Mouse (Mus musculus): ENCODE measurements around the gene AI854703.
A peak's percentile ranks its signal among the peaks of the same experiment; 100 is the strongest.
"Not testable (repeated sequence)": the region's sequence is repeated elsewhere in the genome, so short reads cannot be mapped to it uniquely, and the experiment has no call there.

AI854703 gene

DNA sequence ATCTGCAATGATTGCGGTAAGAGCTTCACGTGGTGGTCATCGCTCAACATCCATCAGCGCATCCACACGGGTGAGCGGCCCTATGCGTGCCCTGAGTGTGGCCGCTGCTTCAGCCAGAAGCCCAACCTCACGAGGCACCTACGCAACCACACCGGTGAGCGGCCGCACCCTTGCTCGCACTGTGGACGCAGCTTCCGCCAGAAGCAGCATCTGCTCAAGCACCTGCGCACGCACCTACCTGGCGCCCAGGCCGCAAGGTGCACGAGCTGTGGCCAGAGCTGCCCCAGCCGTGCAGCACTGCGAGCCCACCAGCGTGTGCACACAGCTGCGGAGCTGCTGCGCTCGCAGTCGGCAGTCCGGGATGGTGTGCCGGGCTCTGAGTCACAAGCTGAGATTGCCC is 6.5 kb upstream of the AI854703 start:
- DNase-seq: no peak

DNA sequence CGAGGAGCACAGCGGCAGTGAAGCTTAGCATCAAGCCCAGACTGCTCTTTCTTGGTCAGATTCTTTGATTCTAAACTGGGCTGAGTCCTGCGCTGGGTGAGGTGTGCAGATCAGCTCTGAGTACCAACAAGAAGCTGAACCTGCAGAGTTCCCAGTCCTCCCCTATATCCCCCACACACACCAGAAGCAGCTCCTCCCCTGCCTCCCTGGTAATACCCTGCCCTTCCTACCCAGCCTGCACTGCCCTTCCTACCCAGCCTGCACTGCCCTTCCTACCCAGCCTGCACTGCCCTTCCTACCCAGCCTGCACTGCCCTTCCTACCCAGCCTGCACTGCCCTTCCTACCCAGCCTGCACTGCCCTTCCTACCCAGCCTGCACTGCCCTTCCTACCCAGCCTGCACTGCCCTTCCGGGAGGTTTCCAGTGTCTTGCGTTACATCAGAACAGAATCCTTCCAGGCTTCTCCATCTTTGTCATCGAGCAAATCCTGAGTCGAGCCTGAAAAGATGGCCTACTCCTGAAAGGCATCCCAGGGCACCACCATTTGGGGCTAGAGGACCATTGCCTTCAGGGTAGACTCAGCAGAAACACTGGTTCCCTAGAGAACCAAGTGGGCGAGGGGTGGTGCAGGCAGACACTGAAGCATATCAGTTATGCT is 4.2 kb upstream of the AI854703 start:
- not testable (repeated sequence) for DNase-seq

DNA sequence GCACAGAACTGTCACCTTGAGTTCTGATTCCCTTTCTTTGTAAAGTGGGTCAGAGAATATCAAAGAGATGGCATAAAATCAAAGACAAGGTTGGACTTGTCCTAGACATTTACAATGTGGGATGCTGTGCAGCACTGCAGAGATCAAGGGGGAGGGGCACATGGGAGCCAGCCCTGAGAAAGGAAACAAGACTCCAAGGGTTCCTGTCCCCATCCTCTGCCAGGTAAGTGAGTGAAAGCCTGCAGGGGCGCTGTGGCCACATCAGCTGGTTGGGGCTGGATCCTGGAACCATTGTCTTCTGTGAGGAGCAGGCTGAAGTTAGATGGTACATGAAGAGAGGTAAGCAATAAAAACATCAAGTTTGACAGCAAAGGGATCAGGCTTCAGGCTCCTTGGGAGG is 3.1 kb upstream of the AI854703 start:
- DNase-seq: no peak

DNA sequence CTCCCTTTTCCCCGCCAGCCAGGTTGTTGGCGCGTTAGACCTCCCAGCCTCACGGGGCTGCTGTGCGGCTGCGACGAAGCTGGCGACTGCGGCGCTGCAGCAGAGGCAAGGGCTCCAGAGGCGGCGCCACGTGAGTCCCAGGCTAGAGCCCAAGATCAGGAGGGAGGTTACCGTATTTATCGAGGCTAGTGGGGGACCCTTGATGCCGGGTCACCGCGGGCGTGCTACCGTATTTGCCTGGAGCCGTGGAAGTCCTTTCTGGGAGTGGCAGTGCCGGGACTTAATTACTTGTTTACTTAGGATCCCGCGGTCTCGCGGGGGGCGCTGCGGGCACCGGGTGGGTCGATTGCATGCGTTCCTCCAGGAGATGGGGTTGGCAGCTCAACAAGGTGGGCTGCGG is 420 bp downstream of the AI854703 start:
- peak; percentile 75 for DNase-seq

DNA sequence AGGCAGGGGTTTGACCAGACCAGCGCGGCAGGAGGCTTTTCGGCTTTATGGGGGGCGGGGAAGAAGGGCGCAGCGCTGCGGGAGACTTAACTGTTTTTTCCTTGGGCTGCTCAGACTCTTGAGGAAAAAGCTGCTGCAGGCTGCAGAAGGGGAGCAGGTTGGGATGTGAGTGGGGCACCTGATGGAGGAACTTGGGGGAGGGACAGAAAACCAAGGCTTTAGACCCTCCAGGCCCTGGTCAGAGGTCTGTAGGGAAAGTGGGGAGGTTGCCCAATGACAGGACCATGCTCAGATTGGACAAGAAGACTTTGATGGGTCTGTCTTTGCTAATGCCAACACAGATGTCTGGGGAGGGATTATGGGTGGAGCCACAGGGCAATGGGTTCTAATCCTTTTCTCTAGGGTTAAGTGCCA is 954 bp downstream of the AI854703 start:
- no peak for DNase-seq

DNA sequence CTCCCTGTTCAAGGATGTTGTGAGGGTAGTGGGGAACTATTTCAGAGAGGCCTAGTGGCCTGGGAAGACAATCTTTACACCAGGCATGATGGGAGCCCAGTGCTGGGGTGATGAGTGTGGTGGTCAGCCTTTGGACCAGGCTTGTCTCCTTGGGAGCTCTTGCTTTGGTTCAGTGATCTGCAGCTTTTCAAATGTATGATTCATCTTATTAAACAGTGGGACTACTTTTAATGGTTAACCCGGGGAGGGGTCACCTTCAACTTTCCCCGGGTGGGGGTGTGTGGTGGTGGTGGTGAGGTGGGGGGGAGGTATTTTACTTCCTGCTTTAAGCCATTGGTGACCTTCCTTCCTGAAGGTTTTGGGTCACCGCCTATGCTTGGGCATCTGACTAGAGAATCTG is 1.8 kb downstream of the AI854703 start:
- DNase-seq: no peak

DNA sequence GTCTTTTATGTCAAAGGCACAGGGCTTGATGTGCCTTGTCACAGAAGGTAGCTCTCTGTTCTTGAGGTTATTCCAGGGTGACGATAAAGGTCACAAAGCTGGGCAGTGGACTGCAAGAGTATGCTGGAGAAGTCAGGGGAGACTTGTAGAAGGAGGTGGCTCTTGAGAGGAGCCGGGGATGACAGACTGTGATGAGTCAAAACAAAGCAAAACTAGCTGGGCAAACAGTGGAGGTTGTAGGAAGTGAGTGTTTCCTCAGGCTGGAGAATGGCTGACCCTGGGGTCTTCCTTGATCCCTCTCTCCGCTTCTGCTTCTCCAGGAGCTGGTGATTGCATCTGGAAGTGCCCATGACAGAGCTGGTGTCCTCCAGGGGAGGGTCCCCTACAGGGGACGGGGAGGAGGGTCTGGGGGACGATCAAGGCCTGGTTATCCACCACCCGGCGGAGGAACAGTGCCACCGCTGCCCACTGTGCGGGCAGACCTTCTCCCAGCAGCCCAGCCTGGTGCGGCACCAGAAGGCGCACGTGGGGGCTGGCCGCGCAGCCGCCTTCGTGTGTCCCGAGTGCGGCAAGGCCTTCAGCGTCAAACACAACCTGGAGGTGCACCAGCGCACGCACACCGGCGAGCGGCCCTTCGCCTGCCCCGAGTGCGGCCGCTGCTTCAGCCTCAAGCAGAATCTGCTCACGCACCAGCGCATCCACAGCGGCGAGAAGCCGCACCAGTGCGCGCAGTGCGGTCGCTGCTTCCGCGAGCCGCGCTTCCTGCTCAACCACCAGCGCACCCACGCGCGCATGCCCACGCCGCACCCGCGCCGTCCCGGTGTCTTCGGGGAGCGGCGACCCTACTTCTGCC is 2.5 kb downstream of the AI854703 start:
- DNase-seq: peak; percentile 74

DNA sequence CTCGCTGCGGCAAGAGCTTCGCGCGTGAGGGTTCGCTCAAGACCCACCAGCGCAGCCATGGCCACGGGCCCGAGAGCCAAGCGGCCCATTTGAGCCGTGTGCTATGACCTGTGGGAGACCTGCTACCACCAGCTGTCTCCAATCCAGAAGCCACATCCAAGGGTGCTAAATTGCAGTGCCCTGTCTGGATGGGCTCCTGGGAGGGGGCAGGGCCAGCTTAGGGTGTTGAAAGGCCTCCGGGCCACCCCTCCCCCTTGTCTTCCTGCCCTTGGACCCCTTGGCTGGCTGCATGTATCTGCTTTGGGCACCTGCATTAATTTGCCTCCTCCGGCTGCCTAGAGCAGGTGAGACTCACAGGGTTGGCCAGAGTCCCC is 3.1 kb downstream of the AI854703 start:
- DNase-seq: no peak

DNA sequence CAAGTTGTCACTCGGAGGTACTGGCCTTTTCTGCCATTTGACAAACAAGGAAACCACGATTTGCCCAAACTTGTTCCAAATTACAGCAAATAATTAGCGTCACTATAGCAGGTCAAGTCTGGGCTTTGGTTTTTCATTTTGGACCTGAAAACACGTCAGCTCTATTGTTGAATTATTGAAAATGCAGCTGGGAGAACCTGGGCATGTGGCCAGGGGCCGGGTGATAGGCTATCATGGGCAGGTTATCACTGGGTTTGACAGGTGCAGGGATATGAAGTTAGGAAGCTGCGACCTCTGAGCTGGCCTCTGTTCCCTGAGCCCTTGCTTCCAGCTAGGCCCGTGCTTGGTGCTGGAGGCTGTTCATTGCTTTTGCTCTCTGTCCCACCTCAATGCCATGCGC is 4.3 kb downstream of the AI854703 start:
- DNase-seq: no peak

DNA sequence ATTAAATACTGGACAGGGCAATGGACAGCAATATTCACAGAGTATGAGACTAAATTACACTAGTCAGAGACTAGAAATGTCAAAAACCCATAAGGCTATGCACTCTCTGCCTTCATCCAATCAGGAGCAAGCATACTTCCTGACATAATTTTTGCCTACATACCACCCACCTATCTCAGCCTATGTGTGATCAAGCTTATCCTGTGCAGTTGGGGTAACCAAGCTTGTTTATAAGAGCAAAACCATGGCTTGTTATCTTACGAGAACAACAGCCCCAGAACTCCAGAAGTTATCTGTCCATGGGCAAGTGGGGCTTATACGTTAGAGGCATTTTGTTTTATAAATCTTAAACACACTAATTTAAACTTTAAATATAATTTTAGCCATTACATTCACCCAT is 8.5 kb downstream of the AI854703 start:
- no peak for DNase-seq

DNA sequence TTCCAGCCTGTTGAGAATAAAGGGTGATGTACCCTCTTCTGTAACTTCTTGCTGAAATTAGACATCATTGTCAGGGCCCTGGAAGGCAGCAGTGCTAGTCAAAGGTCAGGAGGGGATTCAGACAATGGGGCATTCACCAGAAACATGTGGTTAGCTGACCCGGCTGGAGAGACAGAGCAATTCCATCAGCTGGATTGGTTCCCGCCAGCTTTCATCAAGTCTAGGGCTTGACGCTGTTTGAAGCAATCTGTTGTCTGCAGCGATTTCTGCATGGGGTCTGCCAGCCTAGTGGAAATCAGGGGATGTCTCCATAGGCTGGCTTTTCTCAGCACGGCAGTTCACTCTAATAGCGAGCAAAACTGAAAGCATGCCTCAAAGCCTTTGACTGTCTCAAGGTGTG is 10.0 kb downstream of the AI854703 start:
- no peak for DNase-seq

DNA sequence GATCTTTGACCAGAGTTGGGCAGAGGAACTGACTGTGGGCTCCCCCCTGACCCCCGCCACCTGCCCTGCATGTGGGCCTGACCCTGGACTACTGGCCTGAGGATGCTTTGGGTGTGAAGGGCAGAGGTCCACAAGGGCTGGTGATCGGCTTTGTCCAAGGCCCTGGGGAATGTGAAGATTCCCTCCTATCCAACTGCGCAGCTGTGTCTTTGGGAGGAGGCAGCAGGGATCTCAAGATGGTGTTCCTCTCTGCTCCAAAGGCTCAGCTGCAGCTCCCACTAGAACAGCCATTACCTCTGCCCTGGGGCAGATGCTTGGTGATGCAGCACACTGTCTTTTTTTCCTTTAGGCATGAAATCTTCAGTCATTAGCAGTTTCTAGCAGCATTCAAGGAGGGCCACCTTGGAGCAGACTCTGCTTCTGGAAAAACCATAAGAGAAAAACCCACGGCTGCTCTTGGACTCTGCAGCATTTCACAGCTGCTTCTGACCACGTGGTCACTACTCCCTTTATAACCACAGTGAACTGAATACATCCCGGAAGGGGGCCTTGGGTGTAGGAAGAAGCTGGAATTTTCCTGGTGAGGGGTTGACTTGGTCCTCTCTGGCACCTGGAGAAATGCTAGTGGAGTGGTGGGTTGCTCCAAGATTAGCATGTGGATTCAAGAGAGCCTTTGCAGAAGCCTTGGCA is 11.4 kb downstream of the AI854703 start:
- no peak for DNase-seq

DNA sequence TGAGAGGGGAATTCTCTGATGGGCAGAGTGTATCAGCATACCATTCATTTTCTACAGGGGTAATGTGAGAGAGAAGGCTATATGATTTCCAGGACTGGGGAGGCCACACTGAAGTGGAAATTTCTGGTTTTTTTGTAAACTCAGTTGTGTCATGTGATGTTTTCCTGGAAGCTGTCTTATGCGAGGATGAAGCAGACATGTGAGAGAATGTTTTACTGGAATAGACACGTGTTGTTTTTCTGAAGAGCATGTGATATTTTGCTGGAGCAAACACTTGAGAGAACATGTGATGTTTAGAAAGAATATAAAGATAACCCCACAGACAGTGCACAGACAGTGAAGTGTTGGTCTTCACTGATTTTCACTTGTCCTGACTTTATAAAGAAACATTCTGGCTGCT is 12.0 kb downstream of the AI854703 start:
- DNase-seq: no peak

DNA sequence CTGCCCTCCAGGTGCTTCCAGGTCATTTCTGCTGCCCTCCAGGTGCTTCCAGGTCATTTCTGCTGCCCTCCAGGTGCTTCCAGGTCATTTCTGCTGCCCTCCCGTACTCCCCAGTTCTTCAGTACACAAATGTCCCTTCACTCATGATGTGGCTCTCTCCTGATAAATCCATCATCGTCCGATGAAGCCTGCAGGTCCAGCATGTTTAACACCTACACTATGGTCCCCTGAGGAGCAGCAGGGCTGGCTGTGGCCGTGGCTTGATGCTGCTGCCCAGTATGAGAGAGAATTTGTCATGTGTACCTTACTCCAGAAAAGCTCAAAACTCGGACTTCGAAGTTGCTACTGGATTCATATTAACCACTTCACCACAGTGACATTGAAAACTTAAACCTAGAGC is 14.8 kb downstream of the AI854703 start:
- DNase-seq: no peak

DNA sequence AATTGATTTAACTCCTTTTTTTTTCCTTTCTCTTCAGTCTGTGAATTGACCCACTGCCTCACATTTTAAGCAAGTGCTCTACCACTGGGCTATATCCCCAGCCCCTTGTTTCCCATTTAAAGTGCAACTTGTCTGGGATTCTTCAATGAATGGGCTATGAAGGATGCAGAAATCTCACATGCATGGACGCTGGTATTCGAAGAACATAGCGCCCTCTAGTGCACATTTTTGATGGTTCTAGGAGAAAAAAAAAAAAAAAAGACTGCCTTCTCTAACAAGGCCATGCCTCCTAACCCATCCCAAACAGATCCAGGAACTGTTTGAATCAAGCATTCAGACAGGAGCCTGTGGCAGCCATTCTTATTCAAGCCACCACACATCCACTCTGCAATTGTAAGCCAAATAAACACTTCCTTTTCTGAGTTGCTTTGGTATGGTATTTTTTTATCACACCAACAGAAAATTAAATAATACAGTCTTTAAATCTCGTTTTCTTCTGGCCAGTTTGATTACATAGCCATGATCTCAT is 16.3 kb downstream of the AI854703 start:
- peak; percentile 41 for DNase-seq

DNA sequence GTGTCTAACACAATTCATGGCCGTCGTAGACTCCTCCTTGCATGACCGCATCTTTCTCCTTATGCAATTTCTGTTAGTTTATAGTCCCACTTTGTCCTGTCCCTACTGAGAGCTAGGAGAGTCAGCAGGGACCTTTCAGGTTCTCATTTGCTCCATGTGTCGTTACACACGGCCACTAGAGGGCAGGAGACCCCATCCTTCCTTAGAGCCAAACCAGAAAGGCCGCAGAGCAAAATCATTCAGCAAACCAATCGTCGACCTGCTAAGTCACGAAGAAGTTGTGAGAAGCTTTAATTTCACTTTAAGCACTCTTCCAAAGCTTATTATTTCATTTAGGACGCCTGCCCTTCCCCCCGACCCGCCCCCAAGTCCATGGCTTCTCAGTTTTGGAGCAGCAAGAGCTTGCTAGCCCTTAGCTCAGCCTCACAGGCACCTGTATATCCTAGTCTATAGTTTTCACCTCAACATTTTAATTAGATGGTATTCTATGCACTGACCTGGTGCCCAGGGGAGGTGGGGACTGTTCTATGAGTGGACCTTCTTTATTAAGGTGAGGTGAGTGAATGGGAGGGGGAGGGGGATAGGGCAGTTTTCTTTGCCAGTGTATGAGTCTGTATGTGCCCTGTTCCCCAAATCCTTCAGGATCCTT is 19.2 kb downstream of the AI854703 start:
- peak; percentile 64 for DNase-seq

DNA sequence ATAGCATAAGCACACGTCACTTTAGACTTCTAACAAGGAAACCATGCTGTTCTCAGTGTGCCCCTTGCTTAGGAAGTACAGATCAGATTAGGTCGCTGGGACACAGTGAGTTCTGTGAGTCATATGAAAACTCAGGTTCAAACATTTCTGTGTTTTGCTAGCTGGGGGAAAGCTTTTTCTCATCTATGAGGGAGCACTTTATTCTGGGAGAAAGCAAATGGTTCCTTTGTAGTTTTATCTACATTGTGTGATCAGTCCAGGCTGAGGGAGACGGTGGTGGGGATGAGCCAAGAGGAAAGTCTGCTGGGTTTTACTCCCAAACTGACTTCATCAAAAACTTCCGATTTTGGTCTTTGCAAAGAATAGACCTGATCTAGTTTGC is 19.7 kb downstream of the AI854703 start:
- DNase-seq: no peak

DNA sequence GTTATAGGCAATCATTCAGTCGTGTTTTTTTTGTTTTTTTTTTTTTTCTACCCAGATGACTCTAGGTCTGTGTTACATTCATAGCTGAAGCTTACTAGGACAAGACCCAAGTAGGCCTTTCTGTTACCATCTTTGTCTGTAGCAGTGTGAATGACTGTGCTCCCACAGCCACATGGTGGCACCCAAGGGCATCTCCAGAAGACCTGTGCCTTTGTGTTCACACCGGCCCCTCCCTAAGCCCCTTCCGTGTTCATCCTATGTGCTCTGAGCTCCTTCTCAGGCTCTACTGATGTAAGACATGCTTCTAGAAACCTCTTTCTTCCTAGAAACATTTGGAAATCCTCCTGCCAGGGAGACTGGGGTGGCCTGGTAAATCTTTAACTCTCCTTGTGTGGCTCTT is 20.4 kb downstream of the AI854703 start, which contains the start of gene Gimap8:
Gene Gimap8, plus strand, starts transcription at position 240 of the 400 bp plus-strand sequence.
- no peak for DNase-seq

DNA sequence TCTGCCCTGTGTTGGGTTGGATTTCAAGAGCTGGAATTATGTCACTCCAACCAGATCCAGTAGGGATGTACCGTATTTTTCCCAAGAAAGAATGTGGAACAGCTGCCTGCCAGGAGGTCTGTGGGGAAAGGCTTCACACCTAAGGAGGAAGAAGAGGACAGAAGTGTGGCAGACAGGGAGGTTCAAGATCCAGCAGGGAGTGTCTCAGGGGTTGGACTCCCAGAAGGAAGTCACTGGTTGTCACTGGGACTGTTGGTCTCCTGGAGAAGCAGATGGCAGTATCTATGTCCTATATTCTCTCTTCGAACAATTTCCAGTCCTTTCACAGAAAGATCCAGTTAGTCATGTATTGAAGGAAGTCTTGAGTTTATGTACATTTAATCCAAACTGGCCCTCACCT is 21.0 kb downstream of the AI854703 start:
- no peak for DNase-seq

DNA sequence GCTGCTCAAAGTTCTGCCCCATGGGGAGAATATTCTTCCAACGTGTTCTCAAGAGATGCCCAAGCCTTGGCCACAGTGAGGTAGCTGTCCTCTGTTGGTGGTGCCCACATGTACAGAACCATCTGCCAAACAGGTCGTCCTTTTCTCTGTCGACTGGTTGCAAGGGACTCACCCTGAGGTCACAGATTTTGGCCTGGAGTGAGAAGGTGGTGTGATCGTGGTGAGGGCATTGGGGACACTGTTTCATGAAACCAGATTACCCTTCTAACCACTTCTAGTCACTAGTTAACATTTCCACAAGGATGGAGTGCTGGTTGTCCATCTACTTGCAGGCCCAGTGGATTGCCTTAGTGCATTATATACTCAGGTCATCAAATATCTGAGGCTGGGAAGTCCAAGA is 22.2 kb downstream of the AI854703 start:
- no peak for DNase-seq

DNA sequence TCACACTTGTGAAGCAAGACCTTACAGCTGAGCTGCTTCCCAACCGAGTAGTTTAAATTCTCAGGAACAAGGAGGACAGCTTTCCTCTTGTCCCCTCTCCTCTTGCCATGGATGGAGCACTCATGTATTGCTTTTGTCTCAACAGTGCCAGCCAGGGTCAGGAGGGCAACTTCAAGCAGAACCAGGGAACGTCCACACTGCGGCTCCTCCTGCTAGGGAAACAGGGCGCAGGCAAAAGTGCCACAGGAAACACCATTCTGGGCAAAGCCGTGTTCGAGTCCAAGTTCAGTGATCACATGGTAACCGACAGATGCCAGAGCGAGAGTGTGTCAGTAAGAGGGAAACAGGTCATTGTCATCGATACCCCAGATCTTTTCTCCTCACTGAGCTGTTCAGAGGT is 23.5 kb downstream of the AI854703 start:
- DNase-seq: no peak

DNA sequence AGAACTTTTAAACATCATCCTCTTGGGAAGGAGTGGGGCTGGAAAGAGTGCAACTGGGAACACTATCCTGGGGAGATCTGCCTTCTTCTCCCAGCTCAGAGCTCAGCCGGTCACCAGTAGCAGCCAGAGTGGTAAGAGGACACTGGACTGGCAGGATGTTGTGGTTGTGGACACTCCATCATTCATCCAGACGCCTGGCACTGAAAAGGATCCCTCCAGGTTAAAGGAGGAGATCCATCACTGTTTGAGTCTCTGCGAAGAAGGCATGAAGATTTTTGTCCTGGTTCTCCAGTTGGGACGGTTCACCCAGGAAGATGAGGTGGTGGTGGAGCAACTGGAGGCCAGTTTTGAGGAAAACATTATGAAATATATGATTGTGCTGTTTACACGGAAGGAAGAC is 32.2 kb downstream of the AI854703 start:
- no peak for DNase-seq

DNA sequence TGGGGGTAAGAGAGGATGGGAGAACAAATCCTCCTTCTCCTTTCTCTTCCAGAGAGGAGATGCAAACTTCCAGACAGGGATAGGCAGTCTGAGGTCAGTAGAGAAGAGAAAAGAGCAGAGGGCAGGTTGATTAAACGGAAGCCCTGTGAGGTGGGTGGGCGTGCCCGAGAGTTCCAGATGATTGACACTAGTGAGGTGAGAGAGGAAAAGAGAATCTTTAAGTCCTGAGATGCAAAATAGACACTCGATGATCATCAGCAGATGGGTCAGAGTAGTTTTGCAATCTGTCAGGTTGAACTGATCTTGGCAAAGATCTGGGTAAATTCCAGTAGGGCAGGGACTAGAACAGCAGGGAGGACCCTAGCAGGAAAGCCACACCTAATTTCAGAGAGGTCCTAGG is 38.2 kb downstream of the AI854703 start:
- no peak for DNase-seq

Measured in right cerebral cortex, adult 18-20 months (tissue).